Mouse (Mus musculus) embryonic facial prominence, embryonic 15.5 days (tissue): Measurements from ENCODE around the gene Gm5891. TPM values are rescaled to one million over a fixed set of nuclear protein-coding genes. Genes with fewer than 3 reads are reported as not detected.
"Not testable (repeated sequence)": the region's sequence is repeated elsewhere in the genome, so short reads cannot be mapped to it uniquely, and the experiment has no call there.

Experiments
- ATAC-seq: fragments of 200-750 bp; cut with Nextera tagmentation; 2 replicates; pipeline ENCODE4 v1.8.0; 2017; ENCODE audit warnings: low read depth, moderate TSS enrichment; ENCODE audit not compliant: insufficient number of reproducible peaks, low FRiP score, low TSS enrichment
- H3K27ac ChIP-seq: fragments of 300-500 bp; sonication (generic); replicated peaks from 2 replicates; pipeline ENCODE4 v1.5.1; 2015; ENCODE audit warnings: mild to moderate bottlenecking, inconsistent platforms
- H3K27me3 ChIP-seq: fragments of 300-500 bp; sonication (generic); 2 replicates; pipeline ENCODE4 v1.6.1; 2015; ENCODE audit warnings: inconsistent platforms
- H3K36me3 ChIP-seq: fragments of 300-500 bp; sonication (generic); 2 replicates; pipeline ENCODE4 v1.6.1; 2015; ENCODE audit warnings: mild to moderate bottlenecking, inconsistent platforms
- H3K4me1 ChIP-seq: fragments of 300-500 bp; sonication (generic); 2 replicates; pipeline ENCODE4 v1.6.1; 2015; ENCODE audit warnings: inconsistent platforms
- H3K4me2 ChIP-seq: fragments of 300-500 bp; sonication (generic); replicated peaks from 2 replicates; pipeline ENCODE4 v1.6.1; 2015; ENCODE audit warnings: mild to moderate bottlenecking, inconsistent platforms
- H3K4me3 ChIP-seq: fragments of 300-500 bp; sonication (generic); replicated peaks from 2 replicates; pipeline ENCODE4 v1.5.1; 2015; ENCODE audit warnings: mild to moderate bottlenecking, inconsistent platforms
- H3K9ac ChIP-seq: fragments of 300-500 bp; sonication (generic); 2 replicates; pipeline ENCODE4 v1.6.1; 2015; ENCODE audit warnings: inconsistent platforms
- H3K9me3 ChIP-seq: fragments of 300-500 bp; sonication (generic); replicated peaks from 2 replicates; pipeline ENCODE4 v1.6.1; 2016; ENCODE audit warnings: inconsistent platforms
- WGBS: fragments of 180-500 bp; shearing (Covaris S2); methylation state at CpG from one replicate; pipeline ENCODE4 v1.1.7; 2015; 5-methylcytosine and 5-hydroxymethylcytosine counted together
- polyA plus RNA-seq: library from polyadenylated mRNA; unstranded; fragments of >200 nt; fragmentation: Nextera tagmentation; extraction: Ambion mirVana; gene quantifications from 2 replicates; pipeline ENCODE4 v1.2.1, GENCODE M21; 2015

The Gm5891 gene
- polyA plus RNA-seq = not detected in 2 replicates

- H3K4me2 ChIP-seq, H3K9ac ChIP-seq, H3K27me3 ChIP-seq, H3K27ac ChIP-seq, ATAC-seq, H3K9me3 ChIP-seq, H3K4me1 ChIP-seq, H3K4me3 ChIP-seq, H3K36me3 ChIP-seq: not testable (repeated sequence)
- no CpG with 5 or more reads among the region's 1 CpGs for WGBS
Observed at GRCm38 (mm10) chr7:21921191-21921590, at the start of gene Gm5891. Gene Gm5891 (minus strand): TSS chr7:21921291.

Other genes with a start within 250 kb of the Gm5891 start
- gene Gm4175, start 159.8 kb downstream of the Gm5891 start, polyA plus RNA-seq = not detected in 2 replicates
- not detected in 2 replicates for gene Gm4177, start 124.6 kb downstream of the Gm5891 start, polyA plus RNA-seq
- not detected in 2 replicates for gene Vmn1r135, start 88.9 kb downstream of the Gm5891 start, polyA plus RNA-seq
- not detected in 2 replicates for gene Gm5725, start 77.0 kb downstream of the Gm5891 start, polyA plus RNA-seq
- not detected in 2 replicates for gene Vmn1r137, start 73.3 kb upstream of the Gm5891 start, polyA plus RNA-seq
- gene Vmn1r138, start 107.6 kb upstream of the Gm5891 start, polyA plus RNA-seq = not detected in 2 replicates
- not detected in 2 replicates for gene Gm6176, start 135.0 kb upstream of the Gm5891 start, polyA plus RNA-seq
- gene Vmn1r139, start 147.8 kb upstream of the Gm5891 start, polyA plus RNA-seq = not detected in 2 replicates
- gene Gm16451, start 197.0 kb upstream of the Gm5891 start, polyA plus RNA-seq = not detected in 2 replicates
- gene Gm10666, start 213.4 kb upstream of the Gm5891 start, polyA plus RNA-seq = not detected in 2 replicates
- not detected in 2 replicates for gene Vmn1r142, start 242.7 kb upstream of the Gm5891 start, polyA plus RNA-seq